Mouse (Mus musculus) urinary bladder, postnatal 14 days (tissue): Measurements from ENCODE around the gene Hpse2.
"Not testable (repeated sequence)": the region's sequence is repeated elsewhere in the genome, so short reads cannot be mapped to it uniquely, and the experiment has no call there.

ENCODE experiments used
- DNase-seq: peaks from one replicate; pipeline ENCODE4 v3.0.0; 2021; ENCODE audit warnings: low spot score

Hpse2 gene

GRCm38 (mm10) chr19:42839621-42840294 lies 548.4 kb downstream of the Hpse2 start:
- no peak for DNase-seq

- no peak for DNase-seq
Measured at GRCm38 (mm10) chr19:42839118-42839517, 549.0 kb downstream of the Hpse2 start.

GRCm38 (mm10) chr19:42838271-42838670 lies 549.9 kb downstream of the Hpse2 start:
- no peak for DNase-seq

- peak; percentile 6 for DNase-seq
Measured at GRCm38 (mm10) chr19:42837591-42837990, 550.6 kb downstream of the Hpse2 start.

GRCm38 (mm10) chr19:42833126-42833525 lies 555.0 kb downstream of the Hpse2 start:
- DNase-seq = no peak

- DNase-seq = no peak
Measured at GRCm38 (mm10) chr19:42832251-42832650, 555.9 kb downstream of the Hpse2 start.

GRCm38 (mm10) chr19:42829196-42829595 lies 559.0 kb downstream of the Hpse2 start:
- DNase-seq = no peak

GRCm38 (mm10) chr19:42827843-42828242 lies 560.3 kb downstream of the Hpse2 start:
- no peak for DNase-seq

- DNase-seq = no peak
Measured at GRCm38 (mm10) chr19:42820109-42820508, 568.0 kb downstream of the Hpse2 start.

- no peak for DNase-seq
Measured at GRCm38 (mm10) chr19:42817761-42818160, 570.4 kb downstream of the Hpse2 start.

GRCm38 (mm10) chr19:42816261-42816660 lies 571.9 kb downstream of the Hpse2 start:
- DNase-seq = no peak

- DNase-seq = no peak
Measured at GRCm38 (mm10) chr19:42810140-42810539, 578.0 kb downstream of the Hpse2 start.

- DNase-seq = no peak
Measured at GRCm38 (mm10) chr19:42809491-42809890, 578.7 kb downstream of the Hpse2 start.

GRCm38 (mm10) chr19:42797866-42798265 lies 590.3 kb downstream of the Hpse2 start:
- DNase-seq = no peak

GRCm38 (mm10) chr19:42795801-42796200 lies 592.4 kb downstream of the Hpse2 start:
- no peak for DNase-seq

- peak; percentile 91 for DNase-seq
Measured at GRCm38 (mm10) chr19:42794914-42795613, 593.1 kb downstream of the Hpse2 start.

- no peak for DNase-seq
Measured at GRCm38 (mm10) chr19:42788311-42788710, 599.8 kb downstream of the Hpse2 start.

- no peak for DNase-seq
Measured at GRCm38 (mm10) chr19:42785562-42786220, 602.5 kb downstream of the Hpse2 start.

- DNase-seq = no peak
Measured at GRCm38 (mm10) chr19:42785129-42785528, 603.0 kb downstream of the Hpse2 start.

GRCm38 (mm10) chr19:42780156-42780538 lies 608.0 kb downstream of the Hpse2 start:
- not testable (repeated sequence) for DNase-seq

- peak; percentile 88 for DNase-seq
Measured at GRCm38 (mm10) chr19:42779531-42780155, 608.5 kb downstream of the Hpse2 start, which contains the start of gene Hps1. Gene Hps1, minus strand, starts transcription at chr19:42779978.

GRCm38 (mm10) chr19:42777801-42778200 lies 610.4 kb downstream of the Hpse2 start:
- peak; percentile 48 for DNase-seq

GRCm38 (mm10) chr19:42776813-42777212 lies 611.3 kb downstream of the Hpse2 start:
- no peak for DNase-seq
